Mouse (Mus musculus) CD4-positive, CD25-positive, alpha-beta regulatory T cell, adult 4 months (primary cell): ENCODE measurements around the gene Pmm2. TPM values are rescaled to one million over a fixed set of nuclear protein-coding genes. Genes with fewer than 3 reads are reported as not detected.
A peak's percentile ranks its signal among the peaks of the same experiment; 100 is the strongest.

Source experiments
- ATAC-seq: one replicate; pipeline ENCODE4 v1.8.0; 2017
- polyA plus RNA-seq, 2 experiments: library from polyadenylated mRNA; unstranded; fragments of 100-300 nt; shearing (Covaris generic); gene quantifications; one replicate each; pipeline ENCODE4 v1.2.1; 2017

Pmm2 gene
- polyA plus RNA-seq: 100 to 1,000 TPM in 1 of 2 experiments, 10 to 100 TPM in 1; 93.6 to 129 TPM

DNA sequence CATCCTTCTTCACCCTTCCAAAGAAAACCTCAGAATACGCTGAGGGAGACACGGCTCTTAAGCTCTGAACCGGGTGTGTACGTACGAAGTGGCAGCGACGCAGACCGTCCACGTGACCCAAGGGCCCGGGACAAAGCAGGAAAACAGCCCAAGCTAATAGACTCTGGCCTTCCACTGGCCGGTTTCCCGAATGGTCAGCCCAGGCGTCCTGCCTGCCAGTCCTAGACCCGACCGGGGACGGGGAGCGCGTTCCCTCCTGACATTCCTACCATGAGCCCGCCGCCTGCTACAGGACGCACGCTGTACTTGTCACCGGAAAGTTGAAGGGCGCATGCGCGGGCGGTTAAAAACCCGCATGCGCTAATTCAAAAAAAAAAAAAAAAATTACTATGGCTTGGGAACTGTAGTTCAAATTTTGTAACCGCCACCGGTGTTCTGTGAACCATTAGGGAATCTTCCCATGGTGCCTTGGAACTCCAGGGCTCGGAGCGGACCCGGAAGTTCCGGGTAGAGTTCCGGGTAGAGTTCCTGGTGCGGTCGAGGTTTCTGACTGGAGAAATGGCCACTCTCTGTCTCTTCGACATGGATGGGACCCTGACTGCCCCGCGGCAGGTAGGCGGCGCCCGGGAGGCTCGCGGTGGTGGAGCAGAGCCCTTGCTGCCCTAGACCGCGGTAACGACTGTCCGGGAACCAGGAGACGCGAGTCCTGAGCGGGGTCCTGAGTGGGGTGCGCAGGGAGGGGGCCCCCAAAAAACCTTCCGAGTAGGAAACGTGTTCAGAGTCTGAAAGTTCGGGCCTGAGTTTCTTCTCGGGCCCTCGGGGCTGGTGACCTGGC is at the start of gene Pmm2, which contains the start of gene Tmem186:
TSS of gene Pmm2 (plus strand) at position 458 of the 835 bp plus-strand sequence.
TSS of gene Tmem186 (minus strand) at position 496 of the 835 bp plus-strand sequence.
- peak; percentile 72 for ATAC-seq

DNA sequence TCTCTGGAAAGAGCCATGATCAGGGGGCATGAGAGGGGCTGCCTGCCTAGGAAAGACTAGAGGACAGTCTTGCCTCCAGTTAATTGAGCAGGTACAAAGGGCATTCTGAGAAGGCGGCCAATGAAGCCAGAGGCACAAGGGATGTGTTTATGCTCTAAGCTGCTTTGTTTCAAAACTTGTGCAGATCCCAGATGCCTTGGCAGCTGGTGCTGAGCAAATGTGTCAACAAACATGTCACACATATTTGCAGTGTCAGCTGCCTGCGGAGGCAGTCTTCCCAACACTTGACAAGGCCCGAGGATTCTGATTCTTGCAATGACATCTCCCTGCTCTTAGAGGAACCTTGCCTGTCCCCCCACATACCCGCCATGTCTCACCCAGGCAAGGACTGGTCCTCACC is 42.1 kb upstream of the Pmm2 start:
- ATAC-seq: no peak

DNA sequence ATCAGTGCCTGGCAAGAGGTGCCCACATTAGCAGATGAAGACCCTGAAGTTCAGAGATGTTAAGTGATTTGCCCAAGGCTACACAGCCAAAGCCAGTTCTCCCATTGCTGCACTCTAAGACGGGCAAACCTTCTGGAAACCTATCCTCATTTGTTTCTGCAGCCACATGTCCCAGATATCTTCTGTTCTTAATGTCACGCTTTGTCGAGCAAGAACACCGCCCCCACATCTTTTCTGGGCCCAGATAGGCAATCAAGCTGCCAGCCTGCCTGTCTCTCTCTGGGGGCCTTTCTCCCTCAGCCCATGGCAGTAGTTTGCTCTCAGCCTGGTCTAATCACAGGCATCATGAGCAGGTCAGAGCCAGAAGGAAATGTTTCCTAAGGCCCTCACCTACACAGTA is 41.1 kb upstream of the Pmm2 start:
- no peak for ATAC-seq

DNA sequence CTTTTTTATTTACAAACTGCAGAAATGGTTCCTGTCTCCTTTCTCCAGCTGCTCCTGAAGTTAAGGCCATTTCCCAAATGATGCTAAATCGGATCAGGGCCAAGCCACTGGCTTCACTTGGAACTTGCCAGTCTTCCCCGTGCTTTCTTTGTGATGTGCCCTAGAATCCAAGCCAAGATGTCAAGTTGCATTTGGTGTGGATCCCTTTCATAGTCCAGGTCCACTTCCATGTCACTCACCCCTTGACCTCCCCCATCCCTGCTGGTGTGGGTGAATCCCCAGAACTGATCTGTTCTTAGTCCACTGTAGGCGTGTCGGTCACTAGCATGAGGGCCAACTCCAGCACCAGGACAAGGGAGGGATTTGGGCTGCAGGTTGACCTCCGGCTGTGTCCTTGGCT is 40.0 kb upstream of the Pmm2 start:
- no peak for ATAC-seq

DNA sequence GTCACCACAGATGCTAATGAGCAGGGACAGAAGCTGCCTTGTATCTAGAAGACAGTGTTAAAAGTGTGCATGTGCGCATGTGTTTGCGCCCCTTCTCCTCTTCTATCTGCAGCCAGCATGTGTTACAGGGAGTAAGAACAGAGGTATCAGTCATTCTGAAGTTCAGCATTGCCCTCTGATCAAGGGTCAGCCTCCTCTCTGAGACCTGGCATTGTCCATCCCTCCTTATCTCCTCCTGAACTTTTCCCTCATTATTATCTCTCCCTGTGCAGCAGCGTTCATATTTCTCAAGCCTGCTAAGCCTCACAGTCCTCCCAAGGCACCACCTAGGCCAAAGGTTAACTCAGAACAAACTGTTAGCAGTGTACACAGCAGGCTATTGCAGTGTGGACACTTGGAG is 33.7 kb upstream of the Pmm2 start:
- ATAC-seq: no peak

DNA sequence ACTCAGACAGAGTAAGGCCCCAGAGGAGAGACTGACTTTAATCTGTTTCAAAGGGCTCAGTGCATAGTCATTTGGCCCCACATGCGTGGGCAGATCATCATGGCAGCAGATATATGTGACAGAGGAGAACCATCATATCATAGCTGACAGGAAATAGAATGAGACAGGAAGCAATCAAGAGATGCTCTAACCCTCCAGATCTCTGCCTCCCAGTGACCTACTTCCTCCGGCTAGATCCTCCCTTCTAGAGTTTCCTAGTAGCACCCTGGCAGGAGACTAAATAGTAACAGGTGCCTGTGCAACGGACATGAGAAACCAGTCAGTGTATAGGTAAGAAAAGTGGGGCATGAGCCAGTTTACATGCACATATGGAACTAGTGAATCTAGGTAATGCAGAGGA is 27.1 kb upstream of the Pmm2 start:
- ATAC-seq: peak; percentile 77

DNA sequence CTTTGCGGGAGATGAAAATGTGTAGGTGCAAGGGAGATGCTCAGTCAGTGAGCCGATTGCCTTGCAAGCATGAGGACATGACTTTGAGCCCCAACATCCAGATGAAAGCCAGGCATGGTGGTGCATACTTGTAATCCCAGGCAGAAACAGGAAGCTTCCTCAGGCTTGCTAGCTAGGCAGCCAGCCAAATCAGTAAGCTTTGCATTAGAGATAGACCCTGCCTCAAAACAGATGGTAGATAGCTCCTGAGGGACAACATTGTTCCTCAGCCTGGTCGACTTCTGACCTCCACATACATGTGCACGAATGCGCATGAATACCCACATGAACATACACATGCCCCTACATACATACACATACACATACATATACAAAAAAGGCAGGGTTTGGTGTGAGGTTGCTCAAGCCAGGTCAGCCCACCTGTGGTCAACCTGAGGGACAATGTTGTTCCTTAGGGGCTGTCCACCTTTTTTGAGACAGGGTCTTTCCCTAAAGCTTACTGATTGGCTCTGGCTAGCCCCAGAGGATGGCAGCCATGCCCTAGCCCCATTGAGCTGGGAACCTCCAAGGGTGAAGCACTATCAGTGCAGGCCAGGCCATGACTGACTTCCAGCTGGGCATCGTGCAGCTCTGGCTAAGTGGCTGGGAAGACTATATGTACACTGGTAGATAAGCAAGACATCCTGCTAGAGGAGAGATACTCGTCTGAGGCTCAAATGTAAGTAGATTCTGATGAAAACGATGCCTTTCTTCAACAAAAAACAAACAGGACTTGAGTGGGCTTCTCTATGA is 25.1 kb upstream of the Pmm2 start:
- no peak for ATAC-seq

DNA sequence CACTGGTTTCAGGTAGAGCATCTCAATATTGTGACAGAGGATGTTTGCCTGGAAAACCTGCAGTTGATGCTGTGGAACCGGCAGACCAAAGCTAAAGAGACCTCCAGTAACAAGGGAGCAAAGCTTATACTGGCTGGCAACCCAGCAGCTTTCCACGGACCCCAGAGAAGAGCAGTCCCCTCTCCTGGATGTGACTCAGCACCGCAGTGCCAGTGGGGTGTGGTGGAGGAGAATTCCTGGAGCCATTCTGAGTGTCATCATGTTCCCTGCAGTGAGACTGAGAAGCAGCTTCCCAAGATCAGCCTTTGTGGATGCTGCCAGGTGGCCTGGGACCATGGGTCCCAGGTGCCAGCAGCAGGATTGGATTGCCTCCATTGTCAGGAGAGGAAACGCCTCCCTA is 24.4 kb upstream of the Pmm2 start:
- ATAC-seq: no peak

DNA sequence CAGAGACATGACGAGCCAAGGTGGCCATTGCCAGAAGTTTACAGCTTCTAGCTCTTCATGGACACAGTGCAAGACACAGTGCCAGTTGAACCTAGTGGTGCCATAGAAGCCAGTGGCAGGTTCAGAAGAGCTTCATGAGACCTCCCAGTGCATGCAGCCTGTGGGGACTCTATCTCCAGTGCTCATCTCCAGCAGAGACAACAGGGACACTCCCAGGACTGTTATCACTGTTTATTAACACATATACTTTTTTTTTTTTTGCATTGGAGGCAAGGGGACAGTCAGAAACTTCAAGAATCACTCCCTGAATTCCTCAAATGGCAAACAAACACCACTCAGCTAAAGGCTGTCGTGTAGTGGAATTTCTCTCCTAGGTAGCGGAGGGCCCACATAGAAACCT is 24.0 kb upstream of the Pmm2 start:
- no peak for ATAC-seq

DNA sequence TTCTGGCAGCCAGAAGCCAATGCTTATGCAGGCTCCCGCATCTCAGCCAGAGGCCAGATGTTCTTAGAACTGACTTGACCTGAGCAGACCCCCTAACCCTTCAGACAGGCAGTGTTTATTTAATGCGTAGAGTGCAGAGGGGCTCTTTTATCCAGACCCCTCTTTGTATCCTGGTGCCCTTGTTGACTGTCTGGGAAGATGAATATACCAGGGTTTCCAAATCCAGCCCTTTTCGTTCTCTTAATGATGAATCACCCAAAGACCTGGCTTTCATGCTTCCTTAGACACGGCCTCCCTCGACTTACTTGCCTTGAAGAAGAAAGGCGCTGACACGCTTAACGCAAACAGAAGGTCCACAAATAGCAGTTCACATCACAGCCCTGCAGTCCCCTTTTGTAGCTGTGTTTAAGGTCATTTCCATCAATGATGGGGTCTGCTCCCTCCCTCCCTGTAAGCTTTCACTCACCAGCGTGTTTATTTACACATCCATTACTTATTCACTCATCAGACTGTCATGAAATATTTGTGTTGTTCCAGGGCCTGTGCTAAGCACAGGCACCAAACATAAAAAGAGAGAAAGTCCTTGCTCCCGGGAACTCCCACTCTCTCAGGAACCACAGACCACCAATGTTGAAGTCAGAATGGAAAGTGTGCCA is 17.7 kb upstream of the Pmm2 start:
- no peak for ATAC-seq

DNA sequence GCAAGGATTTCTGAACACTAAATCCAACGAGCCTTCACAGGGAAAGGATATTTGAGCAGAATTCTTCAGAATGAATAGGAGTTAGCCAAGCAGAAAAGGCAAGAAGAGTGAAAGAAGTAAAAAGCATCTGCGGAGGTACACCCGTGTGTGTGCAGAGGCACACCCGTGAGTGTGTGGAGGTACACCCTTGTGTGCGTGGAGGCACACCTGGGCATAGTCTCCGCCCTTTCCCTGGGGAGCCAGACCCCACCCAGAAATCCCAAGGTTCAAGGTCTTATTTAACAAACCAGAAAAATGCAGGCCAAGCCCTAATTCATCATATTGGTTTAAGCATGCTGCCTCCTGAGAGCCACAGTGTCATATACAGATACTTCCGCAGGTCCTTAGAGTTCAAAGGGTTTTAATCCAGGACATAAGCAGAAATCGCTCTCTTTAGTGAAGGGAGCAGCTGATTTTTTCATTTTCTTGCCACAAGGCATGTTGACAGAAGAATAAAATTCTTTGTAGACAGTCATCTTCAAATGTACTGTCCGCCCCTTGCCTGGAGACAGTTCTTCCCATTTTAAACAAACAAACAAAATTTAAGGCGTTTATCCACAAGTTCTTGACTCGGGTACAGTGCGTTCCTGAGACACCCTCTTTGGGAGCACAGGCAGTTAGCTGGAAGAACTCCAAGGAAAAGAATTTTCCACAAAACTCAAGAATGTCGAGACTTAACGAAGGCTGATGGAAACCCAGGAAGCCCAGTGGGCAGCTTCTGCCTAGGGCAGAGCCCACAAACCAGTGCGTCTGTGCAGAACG is 17.0 kb upstream of the Pmm2 start:
- ATAC-seq: no peak

DNA sequence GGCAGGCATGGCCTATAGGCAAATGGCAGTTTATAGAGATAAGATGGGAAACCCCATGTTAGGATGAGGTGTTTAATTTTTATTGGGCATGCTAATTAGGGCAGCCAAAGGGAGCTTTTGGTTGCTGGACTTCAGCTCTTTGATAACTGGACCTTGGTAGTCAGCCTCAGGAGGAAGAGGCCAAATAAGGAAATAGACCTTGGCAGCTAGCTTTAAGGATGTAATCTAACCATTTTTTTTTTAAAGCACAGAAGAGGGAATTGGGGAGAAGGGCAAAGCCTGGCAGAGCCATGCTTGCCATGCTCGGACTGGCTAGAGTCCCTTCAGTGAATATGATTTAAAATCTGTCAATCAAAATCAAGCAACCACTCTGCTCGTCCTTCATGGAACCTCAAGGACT is 7.1 kb upstream of the Pmm2 start:
- ATAC-seq: no peak

DNA sequence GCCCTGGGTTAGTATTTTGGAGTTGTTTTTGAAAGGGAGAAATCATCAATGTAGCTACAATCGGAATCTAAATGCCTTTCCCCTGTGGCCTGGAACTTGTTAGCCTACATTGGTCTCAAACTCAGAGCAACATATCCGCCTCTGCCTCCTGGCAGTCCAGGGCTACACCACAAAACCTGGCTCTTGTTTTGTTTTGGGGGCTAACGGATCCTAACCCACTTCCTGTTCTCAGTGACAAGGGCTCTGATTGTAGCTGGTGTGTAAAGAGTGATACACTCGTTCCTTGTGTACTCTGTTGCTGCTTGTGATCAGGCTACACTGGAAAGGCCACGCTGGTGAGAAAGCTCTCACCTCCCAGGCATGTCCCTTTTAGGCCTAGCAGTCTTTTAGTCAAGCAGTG is 6.0 kb upstream of the Pmm2 start:
- no peak for ATAC-seq

DNA sequence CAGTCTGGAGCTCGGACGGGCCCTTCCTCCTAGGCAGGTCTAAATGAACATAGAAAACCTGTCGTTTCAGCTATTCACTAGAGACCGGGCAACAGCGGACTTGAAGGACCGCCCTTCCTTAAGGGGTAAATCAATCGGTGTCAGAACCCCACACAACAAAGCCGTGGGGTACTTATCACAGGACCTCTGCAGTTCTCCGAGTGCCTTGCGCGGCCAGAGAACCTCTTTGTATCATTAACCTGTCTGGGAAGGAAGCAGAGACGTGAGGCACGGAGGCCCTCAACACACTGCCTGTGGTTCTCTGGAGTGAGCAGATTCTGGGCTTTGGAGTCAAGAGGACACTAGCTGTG is 632 bp upstream of the Pmm2 start:
- ATAC-seq: peak; percentile 35

DNA sequence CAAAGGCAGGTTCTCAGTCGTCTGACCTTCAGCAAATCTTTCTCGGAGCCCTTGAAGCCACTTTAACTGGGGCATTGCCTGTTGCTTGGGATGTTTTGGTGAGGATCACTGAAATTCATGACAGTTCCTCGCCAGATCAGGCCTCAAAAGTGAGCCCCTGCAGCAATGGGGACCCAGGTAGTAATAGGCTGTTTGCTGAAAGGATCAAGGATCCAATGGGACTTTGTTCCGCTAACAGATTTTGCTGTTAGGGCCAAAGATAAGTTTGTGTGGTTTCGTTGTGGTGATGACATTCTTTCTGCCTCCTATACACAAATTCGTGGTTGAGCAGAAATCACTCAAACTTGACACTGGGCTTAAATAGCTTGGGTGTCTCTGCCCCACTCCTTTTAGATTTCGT is 657 bp downstream of the Pmm2 start:
- ATAC-seq: no peak

DNA sequence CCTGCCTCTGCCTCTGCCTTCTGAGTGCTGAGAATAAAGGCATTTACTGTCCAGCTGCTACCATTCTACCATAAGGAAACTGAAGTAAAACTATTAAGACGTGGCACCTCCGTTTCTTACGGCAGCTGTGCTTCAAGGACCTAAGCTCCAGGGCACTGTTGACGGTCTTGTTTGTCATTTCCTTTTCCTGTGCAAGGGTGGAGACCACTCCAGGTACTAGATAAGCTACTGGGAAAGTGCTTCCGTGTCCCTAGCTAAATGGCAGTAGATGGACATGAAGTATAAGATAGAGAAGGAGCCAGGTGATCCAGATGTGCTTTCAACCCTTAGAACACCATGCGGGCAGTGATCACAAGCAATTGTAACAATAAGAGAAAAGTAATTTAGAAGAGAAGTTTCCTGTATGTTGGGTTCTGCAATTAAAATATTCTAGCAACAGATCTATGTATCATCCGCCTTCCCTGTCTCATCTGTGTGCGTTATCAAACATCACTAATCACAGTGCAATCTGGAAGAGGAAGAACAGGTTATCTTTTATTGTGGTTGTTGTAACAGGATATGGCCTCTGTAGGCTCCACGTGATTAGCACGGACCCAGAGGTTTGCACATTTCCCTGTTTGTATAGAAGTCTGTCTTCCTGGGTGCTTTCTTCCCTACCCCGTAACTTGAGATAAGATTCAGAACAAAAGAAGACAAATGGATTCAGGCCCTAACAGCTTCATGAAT is 2.2 kb downstream of the Pmm2 start:
- peak; percentile 48 for ATAC-seq

DNA sequence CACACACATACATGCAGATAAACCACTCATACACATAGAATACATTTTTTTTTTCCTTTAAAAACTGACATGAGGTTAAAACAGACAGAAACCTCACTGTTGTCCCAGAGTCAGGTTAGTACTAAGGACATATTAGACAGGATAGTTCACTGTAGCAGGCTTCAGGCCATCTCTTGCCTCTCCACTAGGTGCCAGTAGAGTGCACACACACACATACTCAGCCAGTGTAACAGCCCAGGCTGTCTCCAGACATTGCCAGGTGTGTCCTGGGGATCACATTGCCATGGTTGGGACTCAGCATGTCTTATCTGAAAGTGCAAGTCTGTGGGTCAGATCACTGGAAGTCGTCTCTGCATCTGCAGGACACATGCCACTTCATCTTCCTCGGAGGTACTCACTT is 6.4 kb downstream of the Pmm2 start:
- peak; percentile 77 for ATAC-seq

DNA sequence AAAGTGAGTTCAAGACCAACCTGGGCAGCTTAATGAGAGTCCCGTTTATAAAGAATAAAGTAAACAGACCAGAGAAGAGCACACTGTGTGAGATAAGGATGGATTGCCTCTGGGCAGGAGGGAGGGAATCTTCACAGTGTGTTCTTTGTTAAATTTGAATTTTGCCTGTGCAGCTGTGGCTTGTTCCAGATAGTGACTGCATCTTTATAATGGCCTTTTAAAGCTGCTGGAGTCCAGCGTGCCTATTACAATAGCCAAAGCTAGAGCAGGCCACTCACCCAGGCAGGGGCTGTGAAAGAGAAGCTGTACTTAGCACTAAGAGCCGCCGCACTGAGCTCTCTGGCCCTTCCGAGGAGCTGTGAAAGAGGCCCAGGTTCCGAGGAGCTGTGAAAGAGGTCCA is 8.1 kb downstream of the Pmm2 start:
- no peak for ATAC-seq

DNA sequence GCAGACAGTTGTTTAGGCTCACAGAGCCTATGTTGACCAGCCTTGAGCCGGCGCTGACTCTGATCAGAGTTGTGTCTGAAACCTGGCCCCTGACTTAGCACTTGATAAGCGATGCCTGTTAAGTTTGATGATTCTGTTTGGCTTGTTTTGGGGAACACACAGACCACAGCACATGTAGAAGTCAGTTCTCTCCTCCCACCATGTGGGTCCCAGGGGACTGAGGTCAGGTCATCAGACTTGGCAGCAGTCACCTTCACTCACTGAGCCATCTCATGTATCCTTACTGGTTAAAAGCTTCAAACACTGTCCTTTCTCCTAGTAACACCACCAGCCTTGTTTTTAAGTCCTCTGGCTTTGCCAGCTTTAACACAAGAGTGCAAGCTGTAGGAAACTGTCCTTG is 12.5 kb downstream of the Pmm2 start:
- ATAC-seq: no peak

DNA sequence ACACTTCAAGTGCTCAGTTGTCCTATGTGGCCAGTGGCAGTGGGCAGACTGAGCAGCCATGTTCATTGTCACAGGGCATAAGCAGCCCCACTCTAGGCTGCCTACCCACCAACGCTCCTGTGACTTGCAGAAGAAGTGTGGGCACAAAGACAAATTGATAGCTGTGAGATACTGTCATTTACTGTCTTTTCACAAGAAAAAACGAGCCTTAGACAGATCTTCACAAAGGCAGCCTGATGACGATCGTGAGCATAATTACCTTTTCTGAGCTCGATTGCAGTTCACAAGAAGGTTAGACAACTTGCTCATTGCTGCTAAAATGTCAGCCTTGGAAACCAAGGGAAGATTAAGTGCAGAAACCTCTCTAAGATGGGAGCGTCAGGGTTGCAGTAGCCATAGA is 17.6 kb downstream of the Pmm2 start:
- ATAC-seq: no peak

DNA sequence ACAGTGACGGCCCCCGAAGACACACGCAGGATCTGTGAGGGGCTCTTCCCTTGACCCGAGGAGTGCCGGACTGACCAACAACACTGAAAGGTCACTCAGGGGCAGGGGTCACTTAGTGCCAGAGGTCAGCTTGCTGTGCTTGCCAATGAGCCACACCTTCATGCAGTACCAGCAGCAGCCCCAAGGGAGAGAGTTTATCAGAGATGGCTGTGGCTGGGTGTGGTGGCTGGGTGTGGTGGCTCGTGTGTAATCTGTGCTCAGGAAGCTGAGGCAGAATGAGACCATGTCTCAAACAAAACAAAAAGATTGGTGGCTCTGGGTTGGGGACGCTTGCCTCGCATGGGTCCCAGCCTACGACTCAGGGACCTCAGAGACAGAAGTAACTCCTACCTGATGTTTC is 18.1 kb downstream of the Pmm2 start:
- no peak for ATAC-seq

DNA sequence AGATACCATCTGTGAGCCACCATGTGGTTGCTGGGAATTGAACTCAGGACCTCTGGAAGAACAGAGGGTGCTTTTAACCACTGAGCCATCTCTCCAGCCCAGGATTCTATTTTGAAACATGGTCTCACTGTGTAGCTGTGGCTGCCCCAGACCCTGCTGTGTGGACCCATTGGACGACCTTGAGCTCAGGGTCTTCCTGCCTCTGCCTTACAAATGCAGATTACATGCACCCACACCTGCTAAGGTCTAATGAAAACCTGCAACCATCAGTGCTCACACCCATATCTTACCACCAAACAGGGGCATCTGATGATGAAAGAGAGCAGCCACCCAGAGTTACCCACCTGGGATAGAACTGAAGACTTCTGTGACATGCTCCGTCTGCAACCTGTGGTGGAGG is 18.8 kb downstream of the Pmm2 start:
- no peak for ATAC-seq
